Mouse (Mus musculus) adipose tissue, adult 10 weeks (tissue): ENCODE results near the gene Stard3nl. TPM values are rescaled to one million over a fixed set of nuclear protein-coding genes. Genes with fewer than 3 reads are reported as not detected.

Experiments
- polyA plus RNA-seq: library from polyadenylated mRNA; stranded (reverse); fragments of 350-450 nt; fragmentation: Illumina TruSeq; extraction: RNeasy Lipid Tissue Mini Kit (QIAGEN cat#74804); gene quantifications from one replicate; pipeline ENCODE4 v1.2.3, GENCODE M21; 2014; ENCODE audit warnings: low read depth, low replicate concordance

The Stard3nl gene
- polyA plus RNA-seq, result 32.7 TPM

GRCm38 (mm10) chr13:19395688-19396354 lies at the start of gene Stard3nl:
Gene Stard3nl (minus strand): TSS chr13:19395795.

Other genes with a start within 250 kb of the Stard3nl start
- 8.1 TPM for gene Epdr1, start 224.1 kb upstream of the Stard3nl start, polyA plus RNA-seq
- 3.5 TPM for gene Sfrp4, start 227.3 kb upstream of the Stard3nl start, polyA plus RNA-seq